Mouse (Mus musculus): ENCODE data around the gene Kdsr. TPM values are rescaled to one million over a fixed set of nuclear protein-coding genes. Genes with fewer than 3 reads are reported as not detected.

Gene Kdsr
- 7.5 and 7.7 TPM in 2 replicates for polyA plus RNA-seq (2016; fragmentation: Nextera tagmentation; extraction: Ambion mirVana)

- WGBS: 2% methylated on average over 51 of the region's 51 CpGs
- H3K36me3 ChIP-seq: peaks cover 11% of the 10 kb centered on the region
- peak within 1 kb of the TSS; percentile 91 for H3K27ac ChIP-seq
- H3K27me3 ChIP-seq (ENCODE audit: insufficient read depth, poor library complexity, severe bottlenecking): no peaks in the 10 kb centered on the region
- H3K4me3 ChIP-seq: peak within 1 kb of the TSS; percentile 75
- H3K9me3 ChIP-seq: no peaks in the 10 kb centered on the region
- peaks cover 12% of the 10 kb centered on the region for H3K4me1 ChIP-seq
- peak; percentile 98 for DNase-seq (ENCODE audit: low spot score)
Measured at GRCm38 (mm10) chr1:106759572-106760435, at the start of gene Kdsr. TSS of gene Kdsr (minus strand) at chr1:106759727.

GRCm38 (mm10) chr1:106799931-106800330 lies 40.4 kb upstream of the Kdsr start:
- no peak for DNase-seq (ENCODE audit: low spot score)
- no peak overlapping the region for H3K4me3 ChIP-seq
- WGBS: 81% methylated on average over 3 of the region's 3 CpGs

GRCm38 (mm10) chr1:106799406-106799805 lies 39.9 kb upstream of the Kdsr start:
- Histone ChIP-seq H3K4me3 (no peak overlapping the region), H3K27me3 (ENCODE audit: insufficient read depth, poor library complexity, severe bottlenecking) (no peaks in the 10 kb centered on the region), H3K4me1 (0 out of 2 replicates have a peak, but pooled peaks cover 8% of the 10 kb centered on the region), H3K9me3 (no peaks in the 10 kb centered on the region), H3K27ac (no peak overlapping the region), H3K36me3 (no peaks in the 10 kb centered on the region)
- WGBS: 43% methylated on average over 1 of the region's 1 CpGs
- DNase-seq (ENCODE audit: low spot score): no peak

More at GRCm38 (mm10) chr1:106799931-106800330, 40.4 kb upstream of the Kdsr start:
- Histone ChIP-seq H3K9me3 (no peaks in the 10 kb centered on the region), H3K27me3 (ENCODE audit: insufficient read depth, poor library complexity, severe bottlenecking) (no peaks in the 10 kb centered on the region), H3K4me1 (0 out of 2 replicates have a peak, but pooled peaks cover 7% of the 10 kb centered on the region), H3K27ac (no peak overlapping the region), H3K36me3 (no peaks in the 10 kb centered on the region)

- Histone ChIP-seq H3K4me3 (peak overlapping the region; percentile 97), H3K9me3 (no peaks in the 10 kb centered on the region), H3K27me3 (ENCODE audit: insufficient read depth, poor library complexity, severe bottlenecking) (no peaks in the 10 kb centered on the region), H3K36me3 (no peaks in the 10 kb centered on the region), H3K4me1 (0 out of 2 replicates have a peak, but pooled peaks cover 8% of the 10 kb centered on the region), H3K27ac (peak overlapping the region; percentile 97; the same call in 1 of the 2 replicates)
- DNase-seq (ENCODE audit: low spot score): no peak
- WGBS: 62% methylated on average over 7 of the region's 7 CpGs
Measured at GRCm38 (mm10) chr1:106796987-106797779, 37.7 kb upstream of the Kdsr start.

GRCm38 (mm10) chr1:106796542-106796924 lies 37.0 kb upstream of the Kdsr start, which contains the start of gene Vps4b:
TSS of gene Vps4b (minus strand) at chr1:106796728.
- peak within 1 kb of the TSS; percentile 97 for H3K27ac ChIP-seq
- no peaks in the 10 kb centered on the region for H3K9me3 ChIP-seq
- H3K36me3 ChIP-seq: no peaks in the 10 kb centered on the region
- peak within 1 kb of the TSS; percentile 97 for H3K4me3 ChIP-seq
- H3K27me3 ChIP-seq (ENCODE audit: insufficient read depth, poor library complexity, severe bottlenecking): no peaks in the 10 kb centered on the region
- under 1% methylated on average over 23 of the region's 23 CpGs for WGBS
- DNase-seq (ENCODE audit: low spot score): peak; percentile 98
- 0 out of 2 replicates have a peak, but pooled peaks cover 8% of the 10 kb centered on the region for H3K4me1 ChIP-seq

- DNase-seq (ENCODE audit: low spot score): no peak
- peak overlapping the region; percentile 97 for H3K27ac ChIP-seq
- 3% methylated on average over 51 of the region's 51 CpGs for WGBS
- H3K4me1 ChIP-seq: 0 out of 2 replicates have a peak, but pooled peaks cover 8% of the 10 kb centered on the region
- H3K36me3 ChIP-seq: 0 out of 2 replicates have a peak, but pooled peaks cover 2% of the 10 kb centered on the region
- H3K9me3 ChIP-seq: no peaks in the 10 kb centered on the region
- peak overlapping the region; percentile 97 for H3K4me3 ChIP-seq
- no peaks in the 10 kb centered on the region for H3K27me3 ChIP-seq (ENCODE audit: insufficient read depth, poor library complexity, severe bottlenecking)
Measured at GRCm38 (mm10) chr1:106795634-106796541, 36.4 kb upstream of the Kdsr start.

GRCm38 (mm10) chr1:106774896-106775295 lies 15.4 kb upstream of the Kdsr start:
- DNase-seq (ENCODE audit: low spot score): no peak
- H3K27me3 ChIP-seq (ENCODE audit: insufficient read depth, poor library complexity, severe bottlenecking): no peaks in the 10 kb centered on the region
- H3K36me3 ChIP-seq: peaks cover 73% of the 10 kb centered on the region
- no peak overlapping the region for H3K27ac ChIP-seq
- H3K4me1 ChIP-seq: no peaks in the 10 kb centered on the region
- 84% methylated on average over 4 of the region's 4 CpGs for WGBS
- no peaks in the 10 kb centered on the region for H3K9me3 ChIP-seq
- H3K4me3 ChIP-seq: no peak overlapping the region

- Histone ChIP-seq H3K27ac (no peak overlapping the region), H3K4me1 (no peaks in the 10 kb centered on the region), H3K4me3 (no peak overlapping the region), H3K9me3 (no peaks in the 10 kb centered on the region), H3K36me3 (peaks cover 68% of the 10 kb centered on the region), H3K27me3 (ENCODE audit: insufficient read depth, poor library complexity, severe bottlenecking) (no peaks in the 10 kb centered on the region)
- WGBS: 88% methylated on average over 9 of the region's 9 CpGs
- DNase-seq (ENCODE audit: low spot score): no peak
Measured at GRCm38 (mm10) chr1:106774092-106774491, 14.6 kb upstream of the Kdsr start.

- Histone ChIP-seq H3K4me3 (no peak overlapping the region), H3K27ac (no peak overlapping the region), H3K36me3 (peaks cover 58% of the 10 kb centered on the region), H3K4me1 (no peaks in the 10 kb centered on the region), H3K27me3 (ENCODE audit: insufficient read depth, poor library complexity, severe bottlenecking) (no peaks in the 10 kb centered on the region), H3K9me3 (no peaks in the 10 kb centered on the region)
- DNase-seq (ENCODE audit: low spot score): no peak
Measured at GRCm38 (mm10) chr1:106768773-106769172, 9.2 kb upstream of the Kdsr start.

- H3K27me3 ChIP-seq (ENCODE audit: insufficient read depth, poor library complexity, severe bottlenecking): no peaks in the 10 kb centered on the region
- H3K36me3 ChIP-seq: peaks cover 46% of the 10 kb centered on the region
- 91% methylated on average over 8 of the region's 8 CpGs for WGBS
Measured at GRCm38 (mm10) chr1:106765771-106766170, 6.2 kb upstream of the Kdsr start.

GRCm38 (mm10) chr1:106764846-106765245 lies 5.3 kb upstream of the Kdsr start:
- Histone ChIP-seq H3K4me1 (no peaks in the 10 kb centered on the region), H3K9me3 (no peaks in the 10 kb centered on the region), H3K27ac (no peak overlapping the region), H3K27me3 (ENCODE audit: insufficient read depth, poor library complexity, severe bottlenecking) (no peaks in the 10 kb centered on the region), H3K4me3 (no peak overlapping the region), H3K36me3 (peaks cover 38% of the 10 kb centered on the region)
- 90% methylated on average over 2 of the region's 2 CpGs for WGBS
- no peak for DNase-seq (ENCODE audit: low spot score)

More at GRCm38 (mm10) chr1:106765771-106766170, 6.2 kb upstream of the Kdsr start:
- Histone ChIP-seq H3K4me3 (no peak overlapping the region), H3K4me1 (no peaks in the 10 kb centered on the region), H3K27ac (no peak overlapping the region), H3K9me3 (no peaks in the 10 kb centered on the region)
- no peak for DNase-seq (ENCODE audit: low spot score)

- DNase-seq (ENCODE audit: low spot score): no peak
- H3K27ac ChIP-seq: no peak overlapping the region
- 90% methylated on average over 3 of the region's 3 CpGs for WGBS
- H3K36me3 ChIP-seq: peaks cover 37% of the 10 kb centered on the region
- H3K4me3 ChIP-seq: no peak overlapping the region
- H3K4me1 ChIP-seq: no peaks in the 10 kb centered on the region
- no peaks in the 10 kb centered on the region for H3K9me3 ChIP-seq
- H3K27me3 ChIP-seq (ENCODE audit: insufficient read depth, poor library complexity, severe bottlenecking): no peaks in the 10 kb centered on the region
Measured at GRCm38 (mm10) chr1:106764281-106764680, 4.8 kb upstream of the Kdsr start.

Measured in heart, embryonic 10.5 days (tissue).